Mouse (Mus musculus) adrenal gland, adult 18-20 months (tissue): Measurements from ENCODE around the gene Mrps21. TPM values are rescaled to one million over a fixed set of nuclear protein-coding genes. Genes with fewer than 3 reads are reported as not detected.
A peak's percentile ranks its signal among the peaks of the same experiment; 100 is the strongest.
"Not testable (repeated sequence)": the region's sequence is repeated elsewhere in the genome, so short reads cannot be mapped to it uniquely, and the experiment has no call there.

Experiments used
- DNase-seq, 2 experiments: peaks; one replicate each; pipeline ENCODE4 v3.0.0; 2021 to 2022; ENCODE audit warnings: low spot score in 2 of 2
- long read RNA-seq, 2 experiments: library from polyadenylated mRNA; stranded (forward); transcript quantifications; one replicate each; pipeline ENCODE4 v2.0.0; 2021
- total RNA-seq, 2 experiments: library from RNA; stranded (reverse); gene quantifications; 1 replicate in 1 of 2; 2 replicates in 1 of 2; pipeline ENCODE4 v1.2.3; 2021

The Mrps21 gene
- total RNA-seq = 100 to 1,000 TPM; 252 to 270 TPM
- long read RNA-seq, experiment 1, transcript Mrps21-201 (3 exons, 488 nt) = major isoform, 36 of 39 reads
- long read RNA-seq, experiment 1, partial matches to known transcripts = 0 of 39 reads
- long read RNA-seq, experiment 1, other reads (novel, unspliced or antisense) = 1 of 39 reads
- long read RNA-seq, experiment 2, transcript Mrps21-201 (3 exons, 488 nt) = major isoform, 159 of 177 reads
- long read RNA-seq, experiment 2, transcript Mrps21-202 (2 exons, 405 nt) = minor isoform, 8 of 177 reads
- long read RNA-seq, experiment 2, partial matches to known transcripts = 1 of 177 reads
- long read RNA-seq, experiment 2, other reads (novel, unspliced or antisense) = 9 of 177 reads

GRCm38 (mm10) chr3:95871392-95871867 lies at the start of gene Mrps21:
Mrps21 (minus strand) TSS chr3:95871519.
- peak; percentile 75 to 78 for DNase-seq

DNA sequence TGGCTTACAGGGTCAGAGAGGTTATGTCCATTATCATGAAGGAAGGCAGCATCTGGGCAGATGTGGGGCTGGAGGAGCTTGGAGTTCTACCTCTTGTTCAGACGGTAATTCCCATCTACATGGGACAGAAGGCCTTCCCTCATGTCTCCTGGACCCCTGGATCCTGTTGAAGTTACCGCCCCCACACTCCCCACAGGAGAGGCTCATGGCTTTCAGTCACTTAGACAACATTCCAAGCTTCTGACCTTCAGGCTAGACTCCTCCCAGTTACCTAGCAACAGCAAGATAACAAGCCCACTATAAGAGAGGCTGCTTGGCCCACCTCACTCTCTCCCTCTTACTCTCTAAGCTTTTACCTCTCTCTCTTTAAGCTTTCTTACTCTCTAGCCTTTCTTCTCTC lies 49.2 kb upstream of the Mrps21 start:
- DNase-seq = not testable (repeated sequence)

GRCm38 (mm10) chr3:95916760-95917159 lies 45.4 kb upstream of the Mrps21 start:
- no peak for DNase-seq

GRCm38 (mm10) chr3:95914706-95915105 lies 43.4 kb upstream of the Mrps21 start:
- DNase-seq = no peak

DNA sequence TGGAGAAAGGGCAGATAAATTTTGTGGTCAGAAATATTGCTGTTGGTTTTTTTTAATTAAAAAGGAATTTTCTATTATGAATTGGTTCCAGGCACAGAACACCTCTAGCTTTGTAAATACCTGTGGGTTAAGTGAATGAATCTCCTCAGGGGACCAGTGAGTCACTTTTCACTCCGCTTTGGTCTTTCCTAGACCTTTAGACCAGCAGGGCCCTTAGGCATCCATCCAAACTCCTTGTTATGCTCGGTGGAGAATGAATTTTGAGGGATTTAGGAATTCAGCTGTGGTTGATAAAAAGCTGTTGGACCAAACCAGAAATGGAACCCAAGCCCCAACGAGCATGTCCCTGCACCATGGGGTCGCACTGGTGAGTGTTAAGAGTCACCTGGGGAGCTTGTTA lies 36.3 kb upstream of the Mrps21 start:
- no peak for DNase-seq

- DNase-seq = peak; percentile 42 to 55
Observed at GRCm38 (mm10) chr3:95906860-95907259, 35.5 kb upstream of the Mrps21 start.

DNA sequence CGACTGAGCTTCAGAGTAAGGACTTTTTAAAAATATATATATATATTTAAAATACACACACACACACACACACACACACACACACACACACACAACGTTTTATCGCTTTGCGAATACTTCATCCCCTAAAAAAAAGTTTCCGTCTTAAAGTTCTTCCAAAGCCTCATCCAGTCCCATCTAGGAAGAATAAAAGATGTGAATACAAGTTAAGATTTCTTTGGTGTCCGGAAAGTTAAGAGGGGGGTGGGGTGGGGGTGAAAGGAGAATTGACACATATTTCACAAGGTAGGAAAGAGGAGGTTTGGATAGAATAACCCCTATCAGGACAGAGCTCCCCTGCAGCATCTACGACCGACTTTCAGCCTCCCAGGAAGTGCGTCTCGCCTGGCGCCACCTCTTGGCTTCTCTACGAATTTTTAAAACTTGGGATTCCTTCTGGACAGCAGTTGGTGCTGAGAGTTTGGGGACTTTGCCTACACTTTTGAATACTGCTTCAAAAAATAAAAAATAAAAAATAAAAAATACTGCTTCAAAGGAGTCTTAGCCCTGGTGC lies 34.7 kb upstream of the Mrps21 start:
- DNase-seq = peak in 1 of 2 experiments; percentile 52

DNA sequence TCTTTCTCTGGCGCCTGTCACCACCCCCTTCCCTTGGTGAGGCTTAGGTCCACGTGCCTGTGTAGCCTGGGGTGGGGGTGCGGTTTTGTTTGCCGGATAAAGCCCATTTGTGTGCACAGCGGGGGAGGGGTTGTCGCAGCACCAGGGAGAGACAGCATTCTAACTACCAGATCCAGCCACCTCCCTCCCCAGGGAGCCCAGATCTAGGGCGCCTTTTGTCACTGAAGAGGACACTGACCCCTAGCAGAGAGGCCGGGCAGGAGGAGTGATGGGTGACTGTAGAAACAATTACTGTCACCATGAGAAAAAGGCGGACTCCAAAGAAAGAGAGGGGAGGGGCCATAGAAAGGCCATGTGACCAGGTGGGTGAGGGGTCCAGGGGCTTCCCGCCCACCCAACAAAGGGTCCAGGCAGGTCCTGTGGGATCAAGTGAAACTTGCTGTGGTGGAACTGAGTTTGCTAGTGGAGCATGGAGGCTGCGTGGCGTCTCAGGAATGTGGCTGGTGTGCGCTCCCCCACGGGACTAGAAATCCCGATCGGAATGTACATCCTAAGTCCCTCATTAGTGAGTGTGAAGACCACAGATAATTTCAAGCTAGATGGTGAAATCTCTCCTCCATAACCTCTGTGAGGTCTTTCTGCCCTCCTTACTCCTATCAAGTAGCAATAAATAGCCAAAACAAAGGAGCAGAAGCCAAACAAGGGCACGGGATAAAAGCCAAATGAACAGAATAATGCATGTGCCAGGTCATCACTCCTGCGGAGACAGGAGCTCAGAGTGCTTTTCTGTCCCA lies 34.0 kb upstream of the Mrps21 start:
- DNase-seq = no peak

DNA sequence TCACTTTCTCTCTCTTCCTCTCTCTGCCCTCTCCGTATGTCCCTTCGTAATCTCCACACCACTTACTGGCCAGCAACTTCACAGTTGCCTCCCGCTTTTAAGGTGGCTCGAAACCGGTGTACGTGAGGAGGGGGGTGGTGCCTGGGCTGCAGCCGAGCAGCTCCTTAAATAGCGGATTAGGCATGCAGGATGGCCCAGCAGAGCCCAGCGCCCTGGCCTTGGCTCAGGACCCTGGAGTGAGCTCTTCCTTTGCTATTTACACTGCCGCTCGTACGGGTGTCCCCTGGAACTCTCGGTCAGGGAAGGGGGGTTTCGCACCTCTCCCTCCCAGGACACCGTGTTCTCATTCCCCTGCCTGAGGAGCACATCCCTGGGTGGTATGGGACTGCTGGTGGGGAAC lies 33.2 kb upstream of the Mrps21 start, which contains the start of gene Car14:
TSS of gene Car14 (minus strand) at position 124 of the 400 bp plus-strand sequence.
- DNase-seq = no peak

- DNase-seq = no peak
Observed at GRCm38 (mm10) chr3:95903753-95904502, 32.6 kb upstream of the Mrps21 start.

GRCm38 (mm10) chr3:95902643-95903042 lies 31.3 kb upstream of the Mrps21 start:
- DNase-seq = no peak

DNA sequence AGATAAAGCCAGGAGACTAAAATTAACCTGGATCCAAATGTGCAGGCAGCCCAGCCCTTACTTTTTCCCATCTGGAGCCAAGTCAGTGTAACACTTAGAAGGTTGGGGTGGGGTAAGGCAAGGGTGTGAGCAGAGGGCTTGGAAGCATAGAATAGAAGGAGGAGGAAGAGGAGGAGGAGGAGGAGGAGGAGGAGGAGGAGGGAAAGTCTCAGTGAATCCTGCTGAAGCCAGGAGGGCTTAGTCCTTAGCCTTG lies 31.0 kb upstream of the Mrps21 start:
- no peak for DNase-seq

- no peak for DNase-seq
Observed at GRCm38 (mm10) chr3:95901616-95902372, 30.5 kb upstream of the Mrps21 start.

DNA sequence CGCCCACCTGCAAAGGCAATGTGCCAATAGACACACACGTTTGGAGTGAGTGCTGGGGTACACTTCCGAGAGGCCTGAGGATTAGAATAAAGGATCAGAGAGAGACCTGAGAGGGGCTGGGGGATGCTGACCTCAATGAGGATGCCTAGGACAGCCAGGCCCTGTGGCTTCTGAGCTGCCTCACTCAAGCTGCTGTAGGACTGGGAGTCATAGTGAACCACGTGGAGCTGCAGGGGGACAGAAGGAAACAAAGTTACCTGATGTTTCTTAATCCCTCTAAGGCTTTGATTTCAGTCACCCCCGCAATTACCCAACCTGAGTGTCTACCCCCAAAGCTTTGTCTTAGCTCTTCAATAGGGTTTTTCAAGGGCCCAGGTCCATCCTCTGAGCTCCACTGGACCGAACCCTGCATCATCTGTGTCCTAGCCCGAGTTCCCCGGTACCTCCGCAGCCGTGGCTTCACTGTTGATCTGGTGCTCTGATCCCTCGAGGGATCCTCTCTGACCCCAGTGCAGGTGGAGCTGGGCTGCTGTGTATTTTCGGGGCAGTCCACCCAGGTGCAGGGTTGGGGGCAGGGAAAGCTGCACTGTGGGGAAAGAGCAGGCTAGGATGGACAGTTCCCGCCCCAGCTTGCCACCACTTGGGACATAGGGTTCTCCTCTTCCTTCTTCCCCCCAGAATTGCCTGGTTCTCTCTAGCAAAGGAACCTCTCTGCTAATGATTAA lies 28.6 kb upstream of the Mrps21 start:
- no peak for DNase-seq

- not testable (repeated sequence) for DNase-seq
Observed at GRCm38 (mm10) chr3:95895501-95895900, 24.2 kb upstream of the Mrps21 start.

- peak; percentile 59 to 64 for DNase-seq
Observed at GRCm38 (mm10) chr3:95894317-95895160, 23.2 kb upstream of the Mrps21 start.

- DNase-seq = peak; percentile 85 to 88
Observed at GRCm38 (mm10) chr3:95893606-95894316, 22.4 kb upstream of the Mrps21 start, which contains the start of gene Aph1a. Aph1a (plus strand) TSS chr3:95893969.

DNA sequence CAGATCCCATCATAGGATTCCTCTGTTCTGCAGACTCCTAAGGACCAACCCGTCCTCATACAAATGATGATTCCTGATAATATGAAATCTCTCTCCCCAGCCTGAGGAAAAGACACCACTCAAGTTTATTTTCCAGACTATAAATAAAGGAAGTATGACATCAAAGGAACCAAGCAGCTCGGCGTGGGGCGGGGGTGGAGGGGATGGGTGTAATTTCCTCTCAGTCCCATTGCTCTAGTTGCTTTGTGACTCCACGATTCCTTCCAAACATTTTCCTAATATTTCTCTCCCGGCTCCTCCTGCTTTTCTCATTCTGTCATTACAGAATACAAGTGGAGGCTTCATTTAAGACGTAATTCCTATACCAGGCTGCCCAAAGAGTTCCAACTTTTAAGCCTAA lies 21.8 kb upstream of the Mrps21 start:
- no peak for DNase-seq
